Mouse (Mus musculus) CH12F3 (cell line): ENCODE data around the gene Plce1.
"Not testable (repeated sequence)": the region's sequence is repeated elsewhere in the genome, so short reads cannot be mapped to it uniquely, and the experiment has no call there.

Experiments used
- in situ Hi-C: fragments of 300-500 bp; cut with MboI; formaldehyde crosslinking; loops from 2 replicates; pipeline ENCODE4 v1.14.3; 2020; ENCODE audit warnings: low sequenced_read_pairs

Gene Plce1

DNA sequence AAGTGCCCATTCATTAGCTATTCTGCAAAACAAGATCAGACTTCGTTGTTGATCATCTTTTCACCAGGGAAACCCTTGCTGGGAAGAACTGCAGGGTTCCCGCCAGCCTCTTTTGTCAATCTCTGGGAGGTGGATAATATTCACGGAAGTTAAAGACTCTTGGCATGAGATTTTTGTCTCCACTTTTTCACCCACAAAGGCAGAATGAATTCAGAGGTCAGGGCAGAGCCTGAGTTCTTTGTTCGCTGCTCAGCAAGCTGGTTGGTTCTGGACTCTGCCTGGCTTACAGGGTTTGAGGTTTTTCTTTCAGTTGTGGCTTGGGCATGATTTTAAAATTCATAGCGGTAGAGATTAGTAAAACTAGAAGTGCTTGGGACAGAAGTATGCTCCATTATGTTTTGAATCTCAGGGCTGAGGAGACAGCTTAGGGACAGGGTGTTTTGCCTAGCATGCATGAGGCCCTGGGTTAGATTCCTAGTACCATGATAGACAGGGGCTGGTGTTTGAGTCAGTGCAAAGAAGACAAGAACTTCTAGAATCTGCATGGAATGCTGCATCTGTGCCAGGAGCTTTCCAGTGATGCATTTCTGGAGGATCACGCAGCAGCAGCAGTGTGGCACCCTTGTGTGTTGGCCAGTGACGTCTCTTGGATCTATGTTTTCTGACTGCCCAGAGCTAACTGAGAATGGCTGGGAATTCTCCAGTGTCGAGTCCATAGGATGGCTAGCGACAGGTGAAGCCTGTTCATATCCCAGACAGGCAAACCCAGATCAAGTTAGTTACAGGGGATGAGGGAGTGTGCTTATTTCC, 7.4 kb downstream of the Plce1 start:
- in situ Hi-C loops = no loop called here

DNA sequence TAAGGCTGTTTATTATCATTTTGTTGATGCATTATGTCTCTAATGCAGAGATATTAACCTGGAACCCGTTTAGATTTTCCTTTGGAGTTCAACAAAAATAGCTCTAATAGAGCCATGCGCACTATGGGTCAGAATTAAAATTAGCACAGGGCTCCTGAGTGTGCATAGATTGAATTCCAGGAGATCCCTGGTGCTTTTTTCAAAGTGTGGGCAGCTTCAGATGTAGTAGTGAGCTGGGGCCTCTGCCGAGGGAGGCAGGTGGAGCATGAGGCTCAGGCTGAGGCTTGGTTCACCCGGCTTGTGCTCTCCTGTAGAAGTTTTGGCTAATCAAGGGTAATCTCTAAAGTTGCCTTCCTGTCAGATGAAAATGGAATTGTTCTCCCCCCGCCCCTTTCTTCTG, 17.3 kb downstream of the Plce1 start:
- in situ Hi-C loops = no loop called here

DNA sequence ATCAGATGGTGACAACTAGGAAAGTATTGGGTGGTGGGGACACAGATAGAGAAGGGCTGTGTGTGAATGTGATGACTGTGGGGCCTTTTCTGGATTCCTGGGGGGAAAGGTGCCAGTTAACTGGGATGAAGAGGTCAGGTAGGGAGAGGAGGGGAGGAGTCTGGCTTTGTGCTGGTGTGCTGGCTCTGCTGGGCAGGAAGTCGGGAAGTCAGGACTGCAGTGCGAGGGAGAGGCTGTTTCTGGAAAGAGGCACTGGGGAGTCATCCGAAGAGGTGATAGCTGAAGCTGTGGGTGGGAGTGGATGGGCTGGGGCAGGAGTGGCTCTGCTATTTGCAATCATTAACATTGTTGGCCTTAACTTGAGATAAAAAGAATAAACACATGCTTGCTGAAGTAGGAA, 23.7 kb downstream of the Plce1 start:
- in situ Hi-C loops = no loop called here

DNA sequence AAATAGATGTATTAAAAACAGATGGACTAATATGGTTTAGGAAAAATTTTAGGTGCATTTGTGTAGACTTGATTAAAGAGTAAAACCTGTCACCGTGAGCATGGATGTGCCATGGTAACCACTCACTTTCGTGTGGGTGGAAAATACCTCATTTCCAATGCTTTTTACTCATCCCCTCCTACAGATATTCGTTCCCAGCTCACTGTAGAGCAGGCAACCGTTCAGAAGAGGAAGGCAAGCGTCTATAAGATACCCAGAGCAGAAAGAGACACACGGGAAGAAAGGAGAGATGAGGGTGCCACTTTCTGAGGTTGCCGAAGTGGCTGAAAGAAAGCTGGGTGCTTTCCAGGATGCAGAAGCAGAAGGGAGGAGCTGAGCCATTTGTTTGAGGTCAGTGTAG, 25.2 kb downstream of the Plce1 start:
- in situ Hi-C loops = no loop called here

DNA sequence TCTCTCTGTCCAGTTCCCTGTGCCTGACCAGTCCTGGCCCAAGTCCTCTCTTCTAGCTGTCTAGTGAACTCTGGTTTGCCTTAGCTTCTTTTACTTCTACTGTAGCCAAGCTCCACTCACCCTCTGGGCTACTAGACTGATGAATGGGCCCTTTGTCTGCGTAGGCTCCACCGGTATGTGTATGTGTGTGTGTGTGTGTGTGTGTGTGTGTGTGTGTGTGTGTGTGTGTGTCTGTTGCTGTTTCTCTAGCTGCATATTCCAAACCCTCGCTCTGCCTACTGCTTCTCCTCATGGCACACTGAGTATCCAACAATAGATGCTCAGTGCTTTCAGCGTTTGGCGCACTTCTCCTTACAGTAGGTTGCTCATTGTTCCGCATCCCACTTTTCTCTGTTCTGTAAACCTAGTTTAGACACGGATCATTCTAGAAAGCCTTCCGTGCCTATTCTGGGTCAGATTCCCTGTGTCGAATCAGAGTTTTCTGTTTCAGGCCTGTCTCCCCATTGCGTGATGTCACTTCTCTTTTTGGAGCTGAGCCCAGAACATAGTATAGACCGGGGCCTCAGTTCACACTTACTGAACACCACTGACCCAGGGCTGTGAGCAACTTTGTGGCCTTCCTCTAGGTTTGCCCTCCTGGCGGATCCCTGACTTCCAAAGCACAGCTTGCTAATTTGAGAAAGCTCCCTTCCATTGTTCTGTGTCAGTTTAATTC, 26.5 kb downstream of the Plce1 start:
- in situ Hi-C loops = no loop called here

DNA sequence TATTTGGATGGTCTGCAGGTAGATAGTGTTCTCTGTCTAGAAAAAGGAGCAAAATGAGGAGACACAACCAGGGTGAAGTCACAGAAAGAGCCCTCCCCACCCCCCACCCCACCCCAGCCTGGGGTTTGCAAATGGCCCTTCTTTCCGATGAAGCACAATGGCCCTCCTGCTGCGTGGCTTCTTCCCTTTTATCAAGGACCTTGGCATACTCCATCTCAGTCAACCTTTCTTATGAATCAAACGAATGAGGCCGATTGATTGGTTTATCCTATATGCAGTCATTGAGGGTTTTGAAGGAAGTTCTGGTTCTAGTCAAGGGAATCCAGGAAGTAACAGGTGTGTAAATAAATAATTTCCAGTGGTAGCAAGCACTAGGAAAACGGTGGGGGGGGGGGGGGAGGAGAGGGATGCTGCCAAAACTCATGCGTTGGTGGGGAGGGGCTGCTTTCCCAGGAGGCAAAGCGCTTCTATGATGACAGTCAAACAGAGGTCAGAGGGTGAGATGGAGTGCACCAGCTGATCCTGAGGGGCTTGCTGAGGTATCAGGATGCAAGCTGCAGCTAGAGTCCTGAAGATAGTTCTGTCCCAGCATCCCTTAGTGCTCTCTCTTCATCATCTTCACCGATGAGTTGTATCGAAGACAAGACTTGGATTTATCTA, 27.2 kb downstream of the Plce1 start:
- in situ Hi-C loops = no loop called here

DNA sequence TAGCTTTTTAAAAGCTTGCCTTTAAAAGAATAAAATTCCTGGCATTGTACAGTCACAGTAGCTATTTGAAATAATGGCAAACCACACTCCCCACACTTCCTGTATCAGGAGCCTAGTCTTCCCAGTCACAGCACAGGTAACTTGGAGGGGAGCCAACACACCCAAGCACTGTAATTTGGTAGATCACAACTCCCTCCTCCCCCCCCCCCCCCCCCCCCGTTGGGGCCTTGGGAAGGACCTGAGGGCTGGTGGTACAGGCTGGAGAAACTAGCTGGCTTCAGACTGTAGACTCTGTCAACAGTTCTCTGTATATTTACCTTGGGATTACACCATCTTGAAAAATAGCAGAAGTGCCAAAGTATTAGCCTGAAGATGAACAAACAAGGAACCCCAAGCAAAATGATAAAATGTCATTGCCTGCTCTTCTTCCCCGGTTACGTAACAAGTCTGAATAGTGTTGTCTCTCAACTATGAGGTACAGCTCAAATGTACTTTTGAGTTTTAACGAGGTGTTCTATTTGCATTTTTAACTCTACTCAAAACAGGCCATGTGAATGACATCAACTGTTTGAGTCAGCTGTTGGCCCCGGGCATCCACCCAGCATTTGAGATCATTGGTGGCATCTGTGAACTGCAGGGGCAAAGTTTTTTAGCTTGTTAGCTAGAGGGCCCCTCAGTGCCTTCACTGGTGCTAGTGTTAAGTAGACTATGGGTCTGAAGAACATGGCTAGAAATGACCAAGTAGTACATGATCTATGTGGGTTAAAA, 33.7 kb downstream of the Plce1 start:
- in situ Hi-C loops = no loop called here

DNA sequence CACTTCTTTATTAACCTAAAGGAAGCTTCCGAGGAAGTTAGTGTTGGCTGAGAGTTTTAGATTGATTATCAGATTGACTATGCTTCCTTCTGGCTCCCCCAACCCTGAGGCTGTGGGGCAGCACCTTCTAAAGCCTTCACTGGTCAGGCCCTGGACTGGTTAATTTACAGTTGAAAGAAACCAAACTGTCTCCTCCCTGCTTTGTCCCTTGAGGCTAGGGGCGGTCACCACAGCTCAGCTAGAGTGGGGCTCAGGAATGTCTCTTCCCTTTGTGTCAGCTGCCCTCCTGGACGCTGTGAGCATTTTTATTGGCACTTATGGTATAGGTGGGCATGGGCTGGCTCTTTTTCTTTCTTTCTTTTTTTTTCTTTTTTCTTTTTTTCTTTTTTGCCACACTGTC, 45.9 kb downstream of the Plce1 start:
- in situ Hi-C loops = no loop called here

DNA sequence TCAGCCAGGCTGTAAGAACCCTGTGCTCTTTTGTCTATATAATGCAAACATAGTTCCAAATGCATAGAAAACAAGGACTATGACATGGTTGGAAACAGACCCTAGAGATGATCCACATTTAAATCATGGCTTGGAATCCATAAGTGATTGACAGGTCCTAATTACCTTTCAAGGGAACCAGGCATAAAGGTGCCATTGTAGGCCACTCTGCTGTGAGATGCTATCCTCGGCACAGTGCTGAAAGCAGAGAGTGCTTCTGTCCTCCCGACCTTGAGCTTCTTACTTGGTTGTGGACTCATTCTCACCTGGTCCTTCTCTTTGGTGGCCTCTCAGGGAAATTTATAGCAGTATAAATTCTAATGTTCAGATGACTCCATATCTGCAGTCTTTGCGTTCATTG, 46.6 kb downstream of the Plce1 start:
- in situ Hi-C loops = no loop called here

DNA sequence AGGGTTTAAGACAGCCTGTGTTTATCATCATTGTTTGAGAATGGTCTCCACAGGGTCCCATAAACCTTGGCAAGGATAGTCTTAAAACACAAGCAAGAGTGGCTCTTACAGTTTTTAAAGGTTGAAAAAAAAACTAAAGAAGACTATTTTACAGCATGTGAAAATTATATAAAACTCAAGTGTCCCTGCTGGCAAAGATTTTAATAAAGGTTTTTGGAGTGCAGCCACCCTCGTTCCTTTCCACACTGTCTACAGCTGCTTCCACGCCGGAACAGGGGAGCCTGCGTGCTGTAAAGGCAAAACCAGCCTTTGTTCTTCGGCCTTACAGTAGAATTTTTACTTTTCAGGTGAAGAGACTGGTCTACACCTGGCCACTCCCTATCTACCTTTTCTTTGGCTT, 52.3 kb downstream of the Plce1 start:
- in situ Hi-C loops = no loop called here

DNA sequence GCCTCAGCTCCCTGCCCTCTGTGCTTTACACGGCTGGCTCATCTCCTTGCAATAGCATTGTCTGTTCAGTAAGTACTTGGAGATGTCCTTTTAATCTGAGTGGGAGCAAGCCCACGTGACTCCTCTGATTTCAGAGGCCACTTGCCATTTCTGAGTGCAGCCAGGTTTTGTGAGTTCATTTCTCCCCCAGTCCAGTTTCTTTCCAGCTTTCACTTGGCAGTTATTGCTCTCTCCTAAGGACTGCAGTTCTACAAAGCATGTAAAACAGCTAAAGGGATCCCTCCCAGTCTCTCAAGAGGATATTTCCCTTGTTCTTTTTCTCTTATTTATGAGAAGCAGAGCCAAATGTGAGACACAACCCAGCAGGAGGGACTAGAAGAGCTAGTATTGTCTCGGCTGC, 58.4 kb downstream of the Plce1 start:
- in situ Hi-C loops = no loop called here

DNA sequence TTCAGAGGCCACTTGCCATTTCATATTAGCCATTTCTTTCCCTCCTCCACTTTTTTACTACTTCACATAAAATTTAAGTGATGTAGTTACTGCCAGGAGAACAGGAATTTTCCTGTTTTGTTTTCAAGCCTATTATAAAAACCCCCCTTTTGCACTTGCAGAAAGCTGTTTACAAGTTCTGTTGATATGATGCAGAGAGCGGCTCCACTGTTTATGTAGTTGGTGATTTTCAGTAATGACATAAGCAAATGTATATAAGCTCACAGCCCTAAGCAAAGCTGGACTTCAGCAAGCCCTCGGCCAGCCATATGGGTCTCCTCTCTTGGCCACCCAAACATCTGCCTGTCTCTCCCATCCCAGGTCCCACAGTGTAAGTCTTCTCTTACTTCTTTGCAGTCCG, 59.6 kb downstream of the Plce1 start:
- in situ Hi-C loops = no loop called here

DNA sequence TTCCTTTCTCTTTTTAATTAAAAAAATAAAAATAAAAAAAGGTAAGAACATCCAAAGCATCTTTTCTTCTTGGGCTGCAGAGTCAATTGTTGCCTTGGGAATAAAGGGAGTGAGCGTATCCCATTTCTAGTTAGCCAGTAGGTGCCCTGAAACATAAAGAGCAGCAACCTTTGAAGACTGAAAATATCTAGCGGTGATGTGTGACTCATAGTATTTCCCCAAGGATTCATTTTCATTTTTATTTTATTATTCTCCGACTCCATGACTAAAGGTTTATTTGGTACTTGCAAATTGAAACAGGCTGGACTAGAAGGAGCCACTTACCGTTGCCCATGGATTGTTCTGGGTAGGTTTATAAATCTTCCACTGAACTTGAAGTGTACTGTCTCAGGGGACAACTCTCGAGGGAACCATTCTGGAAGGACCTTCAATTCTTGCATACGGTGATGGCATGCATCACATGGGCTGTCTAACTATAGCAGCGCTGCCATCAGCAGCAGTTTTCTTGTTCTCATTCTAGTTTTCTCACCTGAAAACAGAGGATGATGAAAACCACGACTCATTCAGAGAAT, 68.7 kb downstream of the Plce1 start:
- in situ Hi-C loops = no loop called here

DNA sequence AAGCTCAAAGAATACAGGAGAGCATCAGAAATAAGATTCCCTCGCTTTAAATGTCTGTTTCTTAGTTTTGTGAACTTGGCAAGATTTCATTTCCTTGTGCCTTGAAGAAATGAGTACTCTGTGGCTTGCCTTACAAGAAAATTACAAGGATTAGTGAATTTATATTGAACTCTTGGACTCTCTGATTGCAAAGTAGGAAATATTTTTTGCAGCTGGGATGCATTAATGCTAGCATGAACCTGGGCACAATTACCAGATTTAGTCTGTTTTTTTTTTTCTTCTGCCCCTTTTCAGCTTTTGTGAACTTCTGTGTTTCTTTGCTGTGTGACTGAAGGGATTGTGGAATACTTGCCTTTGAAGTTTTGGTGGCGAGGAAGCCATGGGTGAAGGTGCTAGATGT, 72.6 kb downstream of the Plce1 start:
- in situ Hi-C loops = no loop called here

DNA sequence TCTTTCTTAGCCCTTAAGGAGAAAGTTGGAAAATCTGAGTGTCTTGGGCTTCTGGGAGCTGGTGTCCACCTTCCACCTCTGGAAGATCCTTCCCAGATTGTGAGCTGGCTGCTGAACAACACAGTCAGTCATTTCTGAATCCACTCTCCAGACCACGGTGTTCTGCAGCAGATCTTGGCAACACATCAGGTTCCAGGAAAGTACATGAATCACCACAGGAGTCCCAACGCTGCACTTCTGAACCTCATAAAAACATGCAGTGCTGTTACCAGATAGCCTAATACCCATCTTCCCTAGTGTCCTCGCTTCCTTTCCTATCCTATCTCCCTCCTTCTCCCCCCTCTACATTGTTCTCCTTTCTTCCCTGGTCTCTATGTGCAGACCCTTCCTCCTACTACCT, 74.5 kb downstream of the Plce1 start:
- in situ Hi-C loops = no loop called here

DNA sequence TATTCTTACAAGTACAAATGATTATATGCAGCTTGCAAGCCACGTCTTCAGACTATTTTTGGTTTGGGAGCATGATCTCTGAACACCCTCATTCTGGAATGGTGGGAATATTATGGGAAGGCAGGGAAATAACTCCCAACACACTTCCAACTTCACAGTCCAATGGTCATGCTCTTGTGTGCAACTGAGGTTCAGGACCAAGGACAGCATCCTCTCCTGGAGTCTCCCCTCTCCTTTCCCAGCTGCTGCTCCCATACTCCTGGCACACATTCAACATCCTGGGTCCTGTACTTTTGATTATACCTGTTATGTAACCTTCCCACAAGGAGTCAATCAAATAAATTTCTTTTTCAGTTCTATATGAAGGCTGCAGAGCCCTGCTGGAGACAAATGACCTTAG, 77.9 kb downstream of the Plce1 start:
- in situ Hi-C loops = no loop called here

DNA sequence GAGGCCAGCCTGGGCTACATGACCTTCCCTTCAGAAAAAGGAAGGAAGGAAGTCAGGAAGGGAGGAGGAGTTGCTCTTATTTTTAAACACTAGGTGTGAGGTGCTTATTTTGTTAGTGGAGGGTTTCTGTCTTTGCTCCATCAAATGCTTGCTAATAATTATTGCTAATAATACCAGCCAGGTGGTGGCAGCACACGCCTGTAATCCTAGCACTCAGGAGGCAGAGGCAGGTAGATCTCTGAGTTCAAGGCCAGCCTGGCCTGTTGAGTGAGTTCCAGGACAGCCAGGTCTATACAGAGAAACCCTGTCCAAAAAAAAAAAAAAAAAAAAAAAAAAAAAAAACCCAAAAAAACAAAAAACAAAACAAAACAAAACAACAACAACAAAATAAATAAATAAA, 81.0 kb downstream of the Plce1 start:
- in situ Hi-C loops = not testable (repeated sequence)

DNA sequence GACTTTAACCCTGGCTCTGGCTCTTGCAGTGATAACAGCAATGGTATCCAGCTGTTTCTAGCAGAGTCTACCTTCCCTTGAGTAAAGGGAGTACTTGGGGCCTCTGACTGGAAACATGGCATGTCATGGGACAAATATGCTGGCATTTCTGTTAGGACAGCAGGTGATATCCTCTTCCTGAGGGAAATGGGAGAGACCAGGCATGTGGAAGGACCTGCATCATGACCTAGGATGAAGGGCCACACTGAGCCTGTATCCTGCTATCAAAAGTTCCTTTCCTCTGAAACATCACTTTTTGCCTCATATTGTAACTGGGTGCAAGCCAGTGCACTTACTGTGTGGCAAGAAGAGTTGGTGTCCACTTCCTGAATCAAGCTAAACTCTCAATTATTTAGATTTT, 85.2 kb downstream of the Plce1 start:
- in situ Hi-C loops = no loop called here

DNA sequence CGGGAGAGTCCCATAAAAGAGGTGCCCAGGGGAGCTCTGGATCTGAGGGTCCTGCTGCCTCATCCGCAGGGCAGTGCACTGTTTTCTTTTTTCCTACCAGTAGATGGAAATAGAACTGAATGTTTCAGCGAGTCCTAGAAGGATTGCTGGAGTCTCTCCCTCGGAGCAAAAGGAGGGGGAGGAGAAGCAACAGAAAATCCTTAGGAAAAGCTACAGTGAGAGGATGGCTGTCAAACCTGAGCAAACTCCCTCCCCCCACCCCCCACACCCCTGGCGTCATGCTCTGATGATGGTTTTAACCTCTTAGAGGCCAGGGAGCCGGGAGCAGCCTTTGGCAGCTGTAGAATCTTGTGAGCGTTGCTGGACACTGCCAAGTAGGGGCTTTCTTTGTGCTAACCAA, 85.8 kb downstream of the Plce1 start:
- in situ Hi-C loops = no loop called here

DNA sequence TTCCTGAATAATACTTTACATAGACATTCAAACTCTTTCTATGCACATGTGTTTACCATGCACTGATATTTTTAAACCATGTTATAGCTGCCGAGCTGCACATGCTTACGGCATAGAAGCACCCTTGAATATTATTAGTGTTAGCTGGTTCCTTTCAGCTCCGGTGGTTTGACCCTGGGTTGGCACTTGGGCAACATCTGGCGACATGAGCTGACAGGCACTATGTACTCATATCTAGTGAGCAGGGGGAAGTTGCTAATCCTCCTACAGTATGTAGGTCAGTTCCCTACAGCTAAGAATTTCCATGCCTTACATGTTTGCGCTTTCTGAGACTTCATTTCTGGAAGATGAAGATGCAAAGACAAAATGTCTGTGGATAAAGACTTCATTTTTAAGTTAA, 86.4 kb downstream of the Plce1 start:
- in situ Hi-C loops = no loop called here

DNA sequence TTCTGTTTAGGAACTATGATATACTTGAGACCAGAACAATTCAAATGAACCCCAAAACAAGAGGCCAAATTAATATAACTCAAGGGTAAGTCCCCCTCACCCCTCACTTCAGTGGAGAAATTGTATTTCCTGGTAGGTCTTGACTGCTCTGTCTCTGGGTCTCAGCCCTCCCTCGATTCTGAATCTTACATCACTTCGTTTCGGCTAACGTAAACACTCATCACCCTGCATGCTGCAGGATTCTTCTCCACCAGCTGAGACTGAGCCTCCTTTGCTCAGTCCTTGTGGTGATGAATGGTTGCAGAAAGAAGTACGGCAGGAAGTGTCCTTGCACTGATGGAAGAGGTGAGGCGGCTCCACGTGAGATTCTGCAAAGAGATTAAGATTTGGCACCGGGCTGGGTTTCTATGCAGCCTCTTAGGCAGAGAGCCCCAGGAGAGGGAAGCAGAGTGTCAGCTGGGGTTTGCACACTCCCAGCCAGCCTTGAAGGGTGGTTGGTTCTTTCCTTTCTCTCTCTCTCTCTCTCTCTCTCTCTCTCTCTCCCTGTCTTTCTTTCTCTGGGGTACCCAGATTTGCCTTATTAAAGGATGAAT, 97.7 kb downstream of the Plce1 start:
- in situ Hi-C loops = no loop called here
